Mouse (Mus musculus): ENCODE results near the gene Pmm1. TPM values are rescaled to one million over a fixed set of nuclear protein-coding genes. Genes with fewer than 3 reads are reported as not detected.

Pmm1 gene
- polyA plus RNA-seq, 1 experiment from 2014 or later: 43.0 TPM

DNA sequence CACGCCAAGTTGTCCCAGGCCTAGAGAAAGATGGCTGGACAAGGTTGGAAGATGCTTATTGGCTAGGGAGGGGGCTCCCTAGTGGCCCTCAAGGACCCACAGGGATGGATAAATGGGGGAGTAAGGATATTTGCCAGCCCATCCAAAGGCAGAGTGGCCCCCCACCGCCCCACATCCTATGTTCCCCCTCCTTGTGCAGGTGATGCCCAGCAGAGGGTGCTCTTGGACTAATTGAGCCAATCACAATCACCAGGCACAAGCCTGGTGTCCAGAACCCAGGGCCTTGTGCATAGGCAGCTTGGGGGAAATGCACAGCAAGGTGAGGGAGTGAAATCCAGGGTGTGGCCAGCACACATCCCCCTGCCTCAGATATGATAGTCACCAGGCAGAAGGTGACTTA, 22.5 kb downstream of the Pmm1 start:
- no peaks in the 10 kb centered on the region for H3K9me3 ChIP-seq (ENCODE audit: control insufficient read depth, low read length)
- no peak overlapping the region for H3K27ac ChIP-seq (replicated peaks; ENCODE audit: low read depth, low read length)
- DNase-seq (ENCODE audit: low spot score) (peak; percentile 50), ATAC-seq (ENCODE audit: low read depth) (no peak)
- H3K4me2 ChIP-seq (ENCODE audit: low read depth, low read length): peak overlapping the region; percentile 79; the same call in 1 of the 2 replicates
- 41% methylated on average over 2 of the region's 2 CpGs for WGBS
- peaks cover 15% of the 10 kb centered on the region for H3K4me1 ChIP-seq (ENCODE audit: control insufficient read depth, insufficient read depth, low read length)
- H3K36me3 ChIP-seq (ENCODE audit: control insufficient read depth, insufficient read depth, low read length): no peaks in the 10 kb centered on the region
- no peaks in the 10 kb centered on the region for H3K27me3 ChIP-seq (replicated peaks; ENCODE audit: control insufficient read depth, insufficient read depth, low read length)
- no peak overlapping the region for H3K9ac ChIP-seq (ENCODE audit: low read depth, low read length)
- no peak overlapping the region for H3K4me3 ChIP-seq (ENCODE audit: low read depth, low read length)

DNA sequence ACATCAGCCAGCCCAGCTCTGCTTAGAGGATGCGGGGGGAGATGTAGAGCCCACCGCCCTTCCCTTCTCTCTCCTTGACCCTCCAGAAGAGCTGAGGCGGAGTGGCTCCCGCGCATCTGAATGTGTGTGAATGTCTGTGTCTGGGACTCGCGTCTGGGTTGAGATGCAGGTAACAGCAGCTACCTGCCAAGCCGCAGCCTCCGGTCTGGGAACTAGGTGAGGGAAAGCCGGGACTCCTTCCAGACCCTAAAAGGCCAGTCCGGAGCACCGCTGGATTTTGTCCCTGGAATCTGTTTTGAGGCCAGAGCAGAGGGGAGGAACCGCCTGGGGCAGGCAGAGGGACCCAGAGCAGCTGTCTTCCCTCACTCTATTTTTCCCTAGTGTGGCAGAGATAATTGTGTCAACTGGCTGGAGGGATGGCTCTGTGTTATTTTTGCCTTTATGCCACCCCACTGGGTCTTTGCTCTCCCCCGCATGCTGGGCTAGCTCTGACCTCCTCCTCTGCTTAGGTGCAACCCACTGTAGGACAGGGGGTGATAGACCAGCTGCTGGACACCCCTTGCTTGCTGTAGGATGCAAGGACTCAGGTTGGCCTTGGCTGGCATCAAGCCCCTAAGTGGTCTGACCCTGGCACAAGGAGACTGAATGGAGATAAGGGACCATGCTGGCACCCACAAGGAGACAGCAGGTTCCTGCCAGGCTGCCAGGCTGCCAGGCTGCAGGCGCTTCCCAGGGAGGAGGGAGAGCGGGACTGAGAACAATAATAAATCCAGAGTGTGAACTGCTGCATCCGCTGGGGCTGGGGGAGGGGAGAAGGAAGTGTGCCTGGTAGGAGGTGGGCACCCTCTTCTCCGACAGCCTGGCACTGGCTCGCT, 23.4 kb downstream of the Pmm1 start:
- Histone ChIP-seq H3K27me3 (replicated peaks; ENCODE audit: control insufficient read depth, insufficient read depth, low read length) (no peaks in the 10 kb centered on the region), H3K9me3 (ENCODE audit: control insufficient read depth, low read length) (no peaks in the 10 kb centered on the region), H3K4me3 (ENCODE audit: low read depth, low read length) (peak overlapping the region; percentile 50), H3K36me3 (ENCODE audit: control insufficient read depth, insufficient read depth, low read length) (no peaks in the 10 kb centered on the region), H3K27ac (replicated peaks; ENCODE audit: low read depth, low read length) (peak overlapping the region; percentile 22; the same call in 1 of the 2 replicates), H3K9ac (ENCODE audit: low read depth, low read length) (peak overlapping the region; percentile 68), H3K4me2 (ENCODE audit: low read depth, low read length) (peak overlapping the region; percentile 79), H3K4me1 (ENCODE audit: control insufficient read depth, insufficient read depth, low read length) (peaks cover 15% of the 10 kb centered on the region)
- DNase-seq (ENCODE audit: low spot score) (peak; percentile 20), ATAC-seq (ENCODE audit: low read depth) (peak; percentile 13)
- 9% methylated on average over 15 of the region's 19 CpGs for WGBS

DNA sequence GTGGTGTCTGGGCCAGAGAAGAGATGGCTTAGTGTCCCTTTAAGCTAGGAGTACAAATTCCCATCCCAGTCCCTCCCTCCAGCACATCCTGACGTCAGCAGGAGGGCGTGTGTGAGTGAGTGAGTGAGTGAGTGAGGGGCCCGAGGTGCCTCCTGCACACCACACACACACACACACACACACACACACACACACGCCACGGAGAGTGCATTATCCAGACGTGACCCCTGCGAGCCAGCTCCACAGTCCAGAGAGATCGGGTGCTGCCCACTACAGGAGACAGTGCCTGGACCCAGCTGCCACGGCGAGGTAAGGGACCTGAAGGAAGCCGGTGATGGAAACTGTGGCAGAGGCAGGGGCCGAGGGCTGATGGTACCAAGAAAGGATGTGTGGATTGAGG, 24.1 kb downstream of the Pmm1 start, which contains the start of gene Csdc2:
TSS of gene Csdc2 (plus strand) at position 81 of the 400 bp plus-strand sequence.
- ATAC-seq (ENCODE audit: low read depth) (peak; percentile 83), DNase-seq (ENCODE audit: low spot score) (peak; percentile 83)
- Histone ChIP-seq H3K27me3 (replicated peaks; ENCODE audit: control insufficient read depth, insufficient read depth, low read length) (no peaks in the 10 kb centered on the region), H3K9me3 (ENCODE audit: control insufficient read depth, low read length) (no peaks in the 10 kb centered on the region), H3K4me3 (ENCODE audit: low read depth, low read length) (peak within 1 kb of the TSS; percentile 50), H3K9ac (ENCODE audit: low read depth, low read length) (peak within 1 kb of the TSS; percentile 68), H3K36me3 (ENCODE audit: control insufficient read depth, insufficient read depth, low read length) (no peaks in the 10 kb centered on the region), H3K27ac (replicated peaks; ENCODE audit: low read depth, low read length) (peak within 1 kb of the TSS; percentile 72), H3K4me2 (ENCODE audit: low read depth, low read length) (peak within 1 kb of the TSS; percentile 79), H3K4me1 (ENCODE audit: control insufficient read depth, insufficient read depth, low read length) (peaks cover 15% of the 10 kb centered on the region)
- WGBS: 3% methylated on average over 12 of the region's 12 CpGs

DNA sequence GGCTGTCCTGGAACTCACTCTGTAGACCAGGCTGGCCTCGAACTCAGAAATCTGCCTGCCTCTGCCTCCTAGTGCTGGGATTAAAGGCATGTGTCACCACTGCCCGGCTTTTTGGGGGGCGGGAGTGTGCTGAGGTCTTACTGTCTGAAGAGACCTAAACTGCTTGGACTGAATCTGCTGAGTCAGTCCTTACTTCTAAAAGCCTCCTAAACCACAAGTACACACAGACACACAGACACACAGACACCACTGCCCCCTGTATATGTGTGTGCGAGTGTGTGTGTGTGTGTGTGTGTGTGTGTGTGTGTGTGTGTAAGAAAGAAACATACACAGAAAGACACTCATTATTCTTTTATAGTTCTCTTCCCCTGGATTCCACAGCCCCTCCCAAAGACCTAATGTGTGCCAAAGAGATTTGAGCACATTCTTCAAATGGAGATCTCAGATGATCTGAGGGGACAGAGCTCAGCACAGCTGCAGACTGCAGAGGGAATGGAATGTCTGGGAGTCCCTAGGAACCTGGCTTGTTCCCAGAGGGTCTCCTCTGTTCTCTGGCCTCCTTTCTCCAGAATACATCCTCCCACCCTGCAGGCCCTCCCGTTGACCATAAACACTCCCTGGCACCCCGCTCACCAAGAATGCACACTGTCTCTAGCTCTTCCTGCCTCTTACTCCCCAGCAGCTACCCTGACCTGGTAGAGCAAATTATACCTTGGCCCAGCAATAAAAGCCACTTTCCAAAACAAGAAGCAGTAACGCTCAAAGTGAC, 24.7 kb downstream of the Pmm1 start:
- no peaks in the 10 kb centered on the region for H3K9me3 ChIP-seq (ENCODE audit: control insufficient read depth, low read length)
- H3K4me2 ChIP-seq (ENCODE audit: low read depth, low read length): peak overlapping the region; percentile 79
- DNase-seq (ENCODE audit: low spot score): peak; percentile 40
- H3K4me1 ChIP-seq (ENCODE audit: control insufficient read depth, insufficient read depth, low read length): peaks cover 15% of the 10 kb centered on the region
- 61% methylated on average over 7 of the region's 7 CpGs for WGBS
- peak overlapping the region; percentile 72 for H3K27ac ChIP-seq (replicated peaks; ENCODE audit: low read depth, low read length)
- peak overlapping the region; percentile 50 for H3K4me3 ChIP-seq (ENCODE audit: low read depth, low read length)
- H3K36me3 ChIP-seq (ENCODE audit: control insufficient read depth, insufficient read depth, low read length): no peaks in the 10 kb centered on the region
- 0 out of 2 replicates have a peak, but pooled peaks have one; percentile 6 for ATAC-seq (ENCODE audit: low read depth)
- no peaks in the 10 kb centered on the region for H3K27me3 ChIP-seq (replicated peaks; ENCODE audit: control insufficient read depth, insufficient read depth, low read length)
- peak overlapping the region; percentile 68 for H3K9ac ChIP-seq (ENCODE audit: low read depth, low read length)

DNA sequence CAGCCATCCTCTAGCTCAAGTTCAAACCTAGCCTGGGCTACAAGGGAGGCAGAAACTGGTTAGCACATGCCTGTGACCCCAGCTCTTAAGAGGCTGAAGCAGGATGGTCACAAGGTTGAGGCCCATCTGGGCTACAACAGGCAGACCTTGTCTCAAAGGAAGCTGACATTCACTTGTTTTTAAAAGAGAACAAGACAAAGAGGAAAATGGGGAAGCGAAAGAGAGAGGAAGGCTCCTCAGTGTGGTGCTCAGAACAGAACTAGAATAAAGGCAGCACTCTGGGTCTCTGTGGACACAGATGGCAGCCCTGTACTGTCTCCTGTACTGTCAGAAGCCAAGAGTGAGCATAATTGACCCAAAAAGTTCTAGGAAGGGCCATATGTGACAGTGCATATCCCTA, 26.7 kb downstream of the Pmm1 start:
- Histone ChIP-seq H3K36me3 (ENCODE audit: control insufficient read depth, insufficient read depth, low read length) (no peaks in the 10 kb centered on the region), H3K27me3 (replicated peaks; ENCODE audit: control insufficient read depth, insufficient read depth, low read length) (no peaks in the 10 kb centered on the region), H3K27ac (replicated peaks; ENCODE audit: low read depth, low read length) (no peak overlapping the region), H3K4me3 (ENCODE audit: low read depth, low read length) (no peak overlapping the region), H3K4me2 (ENCODE audit: low read depth, low read length) (no peak overlapping the region), H3K9me3 (ENCODE audit: control insufficient read depth, low read length) (no peaks in the 10 kb centered on the region), H3K9ac (ENCODE audit: low read depth, low read length) (no peak overlapping the region), H3K4me1 (ENCODE audit: control insufficient read depth, insufficient read depth, low read length) (peaks cover 15% of the 10 kb centered on the region)
- DNase-seq (ENCODE audit: low spot score) (no peak), ATAC-seq (ENCODE audit: low read depth) (no peak)
- WGBS: 85% methylated on average over 1 of the region's 1 CpGs

DNA sequence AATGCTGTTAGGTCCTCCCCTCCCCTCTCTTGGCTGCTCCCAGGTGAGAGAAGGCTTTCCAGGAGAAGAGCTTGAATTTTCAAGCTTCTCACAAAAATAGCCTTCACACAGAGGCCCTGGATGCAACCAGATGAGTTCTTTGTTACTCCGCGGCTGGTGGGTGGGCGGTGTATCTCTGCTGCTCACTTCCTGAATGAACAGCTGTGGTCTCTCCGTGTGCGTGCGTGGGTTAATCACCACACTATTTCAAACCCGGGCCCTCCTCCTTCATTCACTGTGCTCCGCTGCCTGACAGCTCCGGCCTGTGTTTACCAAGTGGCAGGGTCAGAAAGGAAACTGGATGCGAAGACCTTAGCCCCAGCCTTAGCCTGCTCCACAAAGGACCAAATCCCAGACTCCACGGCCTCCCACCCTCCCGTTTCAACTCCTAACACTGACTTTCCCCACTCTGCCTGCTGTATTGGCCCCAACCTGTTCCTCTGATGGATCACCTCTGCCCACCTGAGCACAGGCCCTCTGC, 27.7 kb downstream of the Pmm1 start:
- no peaks in the 10 kb centered on the region for H3K9me3 ChIP-seq (ENCODE audit: control insufficient read depth, low read length)

DNA sequence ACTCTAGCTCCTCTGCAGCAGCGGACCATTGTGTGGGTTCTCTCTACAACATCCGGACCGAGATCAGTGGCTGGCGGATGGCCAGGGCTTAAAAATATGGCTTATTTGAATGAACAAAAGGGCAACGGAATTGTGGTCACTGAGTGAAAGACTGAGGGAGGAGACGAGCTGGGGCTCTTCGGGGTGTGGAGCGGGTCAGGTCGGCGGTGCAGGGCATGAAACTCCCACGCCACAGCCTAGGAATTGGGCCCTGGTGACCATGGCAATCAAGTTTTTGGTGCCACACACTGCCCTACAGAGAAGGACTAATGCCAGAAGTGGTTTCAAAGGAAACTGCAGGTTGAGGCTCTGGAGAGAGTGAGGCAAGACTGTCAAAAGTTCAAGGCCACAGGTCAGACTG, 32.5 kb downstream of the Pmm1 start:
- H3K4me3 ChIP-seq (ENCODE audit: low read depth, low read length): no peak overlapping the region
- no peaks in the 10 kb centered on the region for H3K36me3 ChIP-seq (ENCODE audit: control insufficient read depth, insufficient read depth, low read length)
- peaks cover 12% of the 10 kb centered on the region for H3K4me1 ChIP-seq (ENCODE audit: control insufficient read depth, insufficient read depth, low read length)
- no peaks in the 10 kb centered on the region for H3K27me3 ChIP-seq (replicated peaks; ENCODE audit: control insufficient read depth, insufficient read depth, low read length)
- H3K27ac ChIP-seq (replicated peaks; ENCODE audit: low read depth, low read length): no peak overlapping the region; the same call in 1 of the 2 replicates
- no peak overlapping the region; the same call in 1 of the 2 replicates for H3K9ac ChIP-seq (ENCODE audit: low read depth, low read length)
- no peak for ATAC-seq (ENCODE audit: low read depth)
- WGBS: 57% methylated on average over 11 of the region's 11 CpGs
- DNase-seq (ENCODE audit: low spot score): peak; percentile 71
- no peak overlapping the region for H3K4me2 ChIP-seq (ENCODE audit: low read depth, low read length)
- H3K9me3 ChIP-seq (ENCODE audit: control insufficient read depth, low read length): no peaks in the 10 kb centered on the region

More for the DNA sequence above, 27.7 kb downstream of the Pmm1 start:
- Histone ChIP-seq H3K4me3 (ENCODE audit: low read depth, low read length) (no peak overlapping the region), H3K36me3 (ENCODE audit: control insufficient read depth, insufficient read depth, low read length) (no peaks in the 10 kb centered on the region), H3K4me1 (ENCODE audit: control insufficient read depth, insufficient read depth, low read length) (peaks cover 15% of the 10 kb centered on the region), H3K9ac (ENCODE audit: low read depth, low read length) (peak overlapping the region; percentile 19), H3K27me3 (replicated peaks; ENCODE audit: control insufficient read depth, insufficient read depth, low read length) (no peaks in the 10 kb centered on the region), H3K4me2 (ENCODE audit: low read depth, low read length) (no peak overlapping the region), H3K27ac (replicated peaks; ENCODE audit: low read depth, low read length) (no peak overlapping the region)
- no peak for ATAC-seq (ENCODE audit: low read depth)
- 38% methylated on average over 12 of the region's 12 CpGs for WGBS
- DNase-seq (ENCODE audit: low spot score): peak; percentile 28

DNA sequence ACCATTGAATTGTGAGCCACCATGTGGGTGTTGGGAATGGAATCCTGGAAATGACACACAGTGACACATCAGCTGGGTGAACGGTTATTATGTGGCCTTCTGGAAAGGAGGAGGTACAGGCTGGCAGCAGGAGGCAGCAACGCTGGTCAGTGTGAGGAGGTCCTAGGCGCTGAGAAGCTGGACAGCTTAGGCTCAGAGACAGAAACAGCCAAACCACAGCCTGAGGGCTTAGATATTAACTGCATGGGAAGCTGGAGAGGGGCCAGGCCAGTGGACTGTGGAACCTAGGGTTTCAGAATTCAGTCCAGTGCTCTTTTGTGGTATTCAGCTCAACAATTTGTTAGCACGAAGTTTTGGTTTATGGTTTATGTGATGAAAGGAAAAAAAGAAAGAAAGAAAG, 33.0 kb downstream of the Pmm1 start:
- Histone ChIP-seq H3K9ac (ENCODE audit: low read depth, low read length) (no peak overlapping the region), H3K4me2 (ENCODE audit: low read depth, low read length) (no peak overlapping the region), H3K27me3 (replicated peaks; ENCODE audit: control insufficient read depth, insufficient read depth, low read length) (no peaks in the 10 kb centered on the region), H3K36me3 (ENCODE audit: control insufficient read depth, insufficient read depth, low read length) (no peaks in the 10 kb centered on the region), H3K27ac (replicated peaks; ENCODE audit: low read depth, low read length) (no peak overlapping the region; the same call in 1 of the 2 replicates), H3K4me3 (ENCODE audit: low read depth, low read length) (no peak overlapping the region), H3K9me3 (ENCODE audit: control insufficient read depth, low read length) (no peaks in the 10 kb centered on the region), H3K4me1 (ENCODE audit: control insufficient read depth, insufficient read depth, low read length) (peaks cover 12% of the 10 kb centered on the region)
- DNase-seq (ENCODE audit: low spot score) (peak; percentile 55), ATAC-seq (ENCODE audit: low read depth) (no peak)
- WGBS: 46% methylated on average over 4 of the region's 4 CpGs

Measured in embryonic facial prominence, embryonic 14.5 days (tissue).